Mouse (Mus musculus): ENCODE measurements at regions not wholly inside any gene's neighbourhood (a gene's known extent, or its start where the extent isn't known, plus 50 kb on each side); places are given as distances from the start of the nearest gene placed in this dataset.

DNA sequence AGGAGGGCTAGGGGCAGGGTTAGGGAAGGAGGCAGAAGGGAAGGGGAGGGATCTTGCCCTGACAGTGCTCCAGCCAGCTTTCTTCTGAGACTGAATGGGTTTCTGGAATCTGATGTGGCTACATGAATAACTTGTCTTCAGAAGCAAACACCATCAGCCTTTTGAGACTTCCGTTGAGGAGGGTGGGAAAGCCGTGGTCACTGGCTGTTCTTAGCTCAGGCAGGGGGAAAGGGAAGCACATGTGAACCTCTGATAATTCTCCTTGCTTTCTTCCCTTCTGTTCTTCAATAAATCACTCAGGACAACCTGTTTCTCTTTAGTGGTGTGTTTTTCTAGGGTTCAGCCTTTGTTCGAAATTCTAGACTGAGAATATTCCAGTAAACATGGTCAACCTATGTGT lies 148.9 kb downstream of the Bcl11a start:
- Histone ChIP-seq H3K9ac (replicated peaks; ENCODE audit: low read length) (no peak overlapping the region), H3K27me3 (ENCODE audit: insufficient read depth, low read length) (no peaks in the 10 kb centered on the region), H3K4me3 (ENCODE audit: low read length) (no peak overlapping the region), H3K4me2 (replicated peaks; ENCODE audit: low read depth, low read length) (no peak overlapping the region), H3K36me3 (ENCODE audit: insufficient read depth, low read length) (no peaks in the 10 kb centered on the region), H3K27ac (ENCODE audit: low read length) (no peak overlapping the region), H3K9me3 (ENCODE audit: low read length) (no peaks in the 10 kb centered on the region), H3K4me1 (ENCODE audit: insufficient read depth, low read length) (no peaks in the 10 kb centered on the region)
- WGBS, result 39% methylated on average over 3 of the region's 3 CpGs
- ATAC-seq (ENCODE audit: low FRiP score, low TSS enrichment), result no peak

DNA sequence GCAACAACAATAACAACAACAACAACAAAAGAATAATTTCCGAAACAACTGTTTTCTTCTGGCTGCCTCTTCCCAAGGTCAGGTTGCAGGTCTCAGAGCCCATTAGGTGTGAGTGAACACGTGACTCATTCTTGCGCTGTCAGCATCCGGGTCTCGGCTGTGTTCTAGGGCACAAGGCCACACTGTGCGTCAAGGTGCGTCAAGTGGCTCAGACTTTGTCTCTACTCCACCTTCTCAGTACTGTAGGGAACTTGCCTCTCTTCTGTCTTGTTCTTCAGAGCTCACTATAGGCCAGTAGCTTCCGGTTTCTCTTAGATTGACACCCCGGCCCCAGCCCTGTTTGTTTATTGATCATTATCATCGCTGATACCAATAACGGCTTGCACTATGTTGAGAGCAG lies 155.5 kb downstream of the Bcl11a start:
- Histone ChIP-seq H3K36me3 (ENCODE audit: insufficient read depth, low read length) (no peaks in the 10 kb centered on the region), H3K4me3 (ENCODE audit: low read length) (no peak overlapping the region), H3K9me3 (ENCODE audit: low read length) (no peaks in the 10 kb centered on the region), H3K27ac (ENCODE audit: low read length) (no peak overlapping the region), H3K4me2 (replicated peaks; ENCODE audit: low read depth, low read length) (no peak overlapping the region), H3K27me3 (ENCODE audit: insufficient read depth, low read length) (no peaks in the 10 kb centered on the region), H3K4me1 (ENCODE audit: insufficient read depth, low read length) (no peaks in the 10 kb centered on the region), H3K9ac (replicated peaks; ENCODE audit: low read length) (no peak overlapping the region)
- no peak for ATAC-seq (ENCODE audit: low FRiP score, low TSS enrichment)
- 72% methylated on average over 11 of the region's 11 CpGs for WGBS

DNA sequence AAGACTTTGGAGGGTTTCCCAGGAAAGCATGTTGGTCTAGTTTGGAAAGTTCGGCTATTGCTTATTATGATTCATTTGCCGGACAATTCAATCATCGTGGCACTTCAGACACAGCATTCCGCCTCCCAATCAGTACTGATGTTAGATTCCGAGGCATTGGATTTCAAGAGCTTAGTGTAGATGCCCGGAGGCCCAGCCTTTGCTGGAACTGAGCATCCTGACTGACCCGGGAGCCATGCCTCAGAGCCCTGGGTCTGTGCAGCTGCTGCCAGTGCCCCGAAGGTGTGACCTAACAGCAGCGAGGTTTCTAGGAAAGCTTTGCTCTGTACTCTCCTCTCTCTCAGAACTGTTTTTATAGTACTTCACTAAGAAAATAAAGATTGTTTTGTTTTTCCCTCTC lies 156.0 kb downstream of the Bcl11a start:
- no peak for ATAC-seq (ENCODE audit: low FRiP score, low TSS enrichment)
- Histone ChIP-seq H3K36me3 (ENCODE audit: insufficient read depth, low read length) (no peaks in the 10 kb centered on the region), H3K9ac (replicated peaks; ENCODE audit: low read length) (no peak overlapping the region), H3K9me3 (ENCODE audit: low read length) (no peaks in the 10 kb centered on the region), H3K4me2 (replicated peaks; ENCODE audit: low read depth, low read length) (no peak overlapping the region), H3K4me3 (ENCODE audit: low read length) (no peak overlapping the region), H3K27ac (ENCODE audit: low read length) (no peak overlapping the region), H3K27me3 (ENCODE audit: insufficient read depth, low read length) (no peaks in the 10 kb centered on the region), H3K4me1 (ENCODE audit: insufficient read depth, low read length) (no peaks in the 10 kb centered on the region)
- 20% methylated on average over 9 of the region's 9 CpGs for WGBS

DNA sequence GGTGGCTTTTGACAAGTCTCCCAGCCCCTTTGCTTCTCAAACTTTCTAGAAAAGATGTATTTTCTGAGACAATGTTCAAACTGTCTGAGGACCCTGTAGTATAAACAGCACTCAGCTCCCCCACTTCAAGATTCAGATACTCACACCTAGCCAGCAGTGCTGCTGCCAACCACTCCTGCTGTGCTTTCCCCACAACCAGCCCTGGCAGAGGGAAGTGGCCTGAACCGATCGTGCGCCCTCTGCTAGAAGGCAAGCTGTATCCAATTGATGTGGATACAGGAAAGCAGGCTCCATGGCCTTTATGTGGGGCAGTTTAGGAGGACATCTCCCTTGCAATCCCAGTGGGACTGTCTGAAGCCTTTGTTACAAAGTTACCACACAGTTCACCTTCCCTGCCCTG lies 156.6 kb downstream of the Bcl11a start:
- H3K9ac ChIP-seq (replicated peaks; ENCODE audit: low read length), result no peak overlapping the region

DNA sequence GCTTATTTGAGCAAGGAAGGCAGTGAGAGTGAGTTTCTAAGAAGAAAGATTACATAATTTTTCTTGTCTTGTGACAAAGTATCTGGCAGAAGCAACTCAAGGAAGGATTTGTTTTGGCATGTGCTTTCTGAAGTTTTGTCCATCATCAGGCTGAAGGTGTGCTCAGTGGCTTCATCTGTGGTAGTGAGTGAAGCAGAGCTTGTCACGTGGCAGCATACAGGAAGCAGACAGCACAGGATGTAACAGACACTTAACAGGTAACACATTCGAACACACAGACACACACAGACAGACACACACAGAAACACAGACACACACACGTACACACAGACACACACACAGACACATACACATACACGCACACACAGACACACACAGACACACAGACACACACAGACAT lies 157.5 kb downstream of the Bcl11a start:
- Histone ChIP-seq H3K4me3 (ENCODE audit: low read length) (no peak overlapping the region), H3K27me3 (ENCODE audit: insufficient read depth, low read length) (no peaks in the 10 kb centered on the region), H3K9me3 (ENCODE audit: low read length) (no peaks in the 10 kb centered on the region), H3K9ac (replicated peaks; ENCODE audit: low read length) (no peak overlapping the region), H3K27ac (ENCODE audit: low read length) (no peak overlapping the region), H3K4me2 (replicated peaks; ENCODE audit: low read depth, low read length) (no peak overlapping the region), H3K36me3 (ENCODE audit: insufficient read depth, low read length) (no peaks in the 10 kb centered on the region), H3K4me1 (ENCODE audit: insufficient read depth, low read length) (no peaks in the 10 kb centered on the region)
- WGBS, result 75% methylated on average over 4 of the region's 4 CpGs
- ATAC-seq (ENCODE audit: low FRiP score, low TSS enrichment), result no peak

More for the DNA sequence above, 156.6 kb downstream of the Bcl11a start:
- Histone ChIP-seq H3K4me3 (ENCODE audit: low read length) (no peak overlapping the region), H3K27ac (ENCODE audit: low read length) (no peak overlapping the region), H3K27me3 (ENCODE audit: insufficient read depth, low read length) (no peaks in the 10 kb centered on the region), H3K9me3 (ENCODE audit: low read length) (no peaks in the 10 kb centered on the region), H3K36me3 (ENCODE audit: insufficient read depth, low read length) (no peaks in the 10 kb centered on the region), H3K4me1 (ENCODE audit: insufficient read depth, low read length) (no peaks in the 10 kb centered on the region), H3K4me2 (replicated peaks; ENCODE audit: low read depth, low read length) (no peak overlapping the region)
- WGBS, result 69% methylated on average over 3 of the region's 3 CpGs
- no peak for ATAC-seq (ENCODE audit: low FRiP score, low TSS enrichment)

DNA sequence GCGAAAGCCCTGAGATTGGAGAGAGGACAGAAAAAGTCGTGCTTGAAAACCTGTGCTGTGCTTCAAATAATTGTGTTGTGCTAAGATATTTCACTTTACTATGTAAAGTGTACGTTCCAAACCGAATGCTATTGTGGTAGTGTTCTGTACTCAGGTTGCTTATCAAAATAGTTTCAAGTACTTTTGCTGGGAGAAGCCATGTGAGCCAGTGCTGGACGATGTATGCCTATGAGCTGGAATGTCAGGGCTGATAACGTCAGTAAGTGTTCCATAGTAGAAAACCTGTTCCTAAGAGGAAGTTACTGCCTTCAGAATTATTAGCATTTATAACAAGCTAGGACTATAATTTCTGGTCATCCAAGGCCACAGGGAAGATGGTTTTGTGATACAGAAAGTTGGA lies 161.8 kb downstream of the Bcl11a start:
- no peak for ATAC-seq (ENCODE audit: low FRiP score, low TSS enrichment)
- Histone ChIP-seq H3K9ac (replicated peaks; ENCODE audit: low read length) (no peak overlapping the region), H3K27ac (ENCODE audit: low read length) (no peak overlapping the region), H3K36me3 (ENCODE audit: insufficient read depth, low read length) (no peaks in the 10 kb centered on the region), H3K4me3 (ENCODE audit: low read length) (no peak overlapping the region), H3K4me2 (replicated peaks; ENCODE audit: low read depth, low read length) (no peak overlapping the region), H3K4me1 (ENCODE audit: insufficient read depth, low read length) (no peaks in the 10 kb centered on the region), H3K9me3 (ENCODE audit: low read length) (no peaks in the 10 kb centered on the region), H3K27me3 (ENCODE audit: insufficient read depth, low read length) (peaks cover 4% of the 10 kb centered on the region; the same call in 1 of the 2 replicates)
- WGBS, result 76% methylated on average over 6 of the region's 6 CpGs

DNA sequence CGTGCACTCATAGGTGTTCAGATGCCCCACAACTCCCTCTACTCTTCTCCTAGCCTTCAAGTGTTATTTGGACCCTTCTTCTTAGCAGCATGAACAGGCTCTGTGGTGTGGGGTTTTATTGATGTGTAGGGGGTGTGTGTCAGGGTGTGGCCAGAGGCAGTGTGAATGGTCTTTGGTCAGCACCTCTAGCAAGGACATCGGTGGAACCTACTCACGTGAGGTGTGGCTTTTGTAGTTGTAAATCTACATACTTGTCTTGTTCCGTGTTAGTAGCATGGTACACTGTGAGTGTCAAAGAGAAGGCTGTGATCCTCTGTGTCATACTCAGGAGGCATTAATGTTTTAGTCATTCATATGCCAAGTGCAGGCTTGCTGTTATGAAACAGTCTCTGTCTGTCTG lies 164.2 kb downstream of the Bcl11a start:
- H3K27ac ChIP-seq (ENCODE audit: low read length), result no peak overlapping the region
- no peak overlapping the region for H3K4me2 ChIP-seq (replicated peaks; ENCODE audit: low read depth, low read length)
- H3K4me3 ChIP-seq (ENCODE audit: low read length), result no peak overlapping the region
- peaks cover 4% of the 10 kb centered on the region; the same call in 1 of the 2 replicates for H3K27me3 ChIP-seq (ENCODE audit: insufficient read depth, low read length)
- H3K4me1 ChIP-seq (ENCODE audit: insufficient read depth, low read length), result no peaks in the 10 kb centered on the region
- ATAC-seq (ENCODE audit: low FRiP score, low TSS enrichment), result no peak
- no peaks in the 10 kb centered on the region for H3K36me3 ChIP-seq (ENCODE audit: insufficient read depth, low read length)
- H3K9ac ChIP-seq (replicated peaks; ENCODE audit: low read length), result no peak overlapping the region
- 51% methylated on average over 4 of the region's 4 CpGs for WGBS
- no peaks in the 10 kb centered on the region; the same call in 1 of the 2 replicates for H3K9me3 ChIP-seq (ENCODE audit: low read length)

DNA sequence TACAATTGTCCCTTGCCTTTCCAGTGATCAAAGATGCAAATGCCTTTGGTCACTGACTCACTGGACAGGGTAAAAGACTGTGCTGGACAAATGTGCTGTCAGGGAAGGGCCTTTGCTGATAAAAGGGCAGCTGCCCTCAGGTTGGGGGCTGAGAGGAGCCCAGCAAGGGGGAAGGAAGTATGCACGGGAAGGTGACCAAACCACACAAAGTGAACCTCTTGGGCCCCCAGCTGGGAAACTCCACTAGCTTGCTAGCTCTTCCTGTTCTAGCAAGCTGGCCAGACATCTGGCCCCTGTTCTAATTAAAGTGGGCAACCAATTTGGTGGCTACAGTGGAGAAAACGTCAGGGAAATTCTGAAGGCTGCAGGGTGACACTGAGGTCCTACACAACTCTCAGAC lies 165.0 kb downstream of the Bcl11a start:
- Histone ChIP-seq H3K9me3 (ENCODE audit: low read length) (no peaks in the 10 kb centered on the region; the same call in 1 of the 2 replicates), H3K36me3 (ENCODE audit: insufficient read depth, low read length) (no peaks in the 10 kb centered on the region), H3K9ac (replicated peaks; ENCODE audit: low read length) (no peak overlapping the region), H3K4me1 (ENCODE audit: insufficient read depth, low read length) (no peaks in the 10 kb centered on the region), H3K27ac (ENCODE audit: low read length) (no peak overlapping the region), H3K4me3 (ENCODE audit: low read length) (no peak overlapping the region), H3K4me2 (replicated peaks; ENCODE audit: low read depth, low read length) (no peak overlapping the region), H3K27me3 (ENCODE audit: insufficient read depth, low read length) (peaks cover 4% of the 10 kb centered on the region; the same call in 1 of the 2 replicates)
- ATAC-seq (ENCODE audit: low FRiP score, low TSS enrichment), result no peak
- 13% methylated on average over 2 of the region's 2 CpGs for WGBS

DNA sequence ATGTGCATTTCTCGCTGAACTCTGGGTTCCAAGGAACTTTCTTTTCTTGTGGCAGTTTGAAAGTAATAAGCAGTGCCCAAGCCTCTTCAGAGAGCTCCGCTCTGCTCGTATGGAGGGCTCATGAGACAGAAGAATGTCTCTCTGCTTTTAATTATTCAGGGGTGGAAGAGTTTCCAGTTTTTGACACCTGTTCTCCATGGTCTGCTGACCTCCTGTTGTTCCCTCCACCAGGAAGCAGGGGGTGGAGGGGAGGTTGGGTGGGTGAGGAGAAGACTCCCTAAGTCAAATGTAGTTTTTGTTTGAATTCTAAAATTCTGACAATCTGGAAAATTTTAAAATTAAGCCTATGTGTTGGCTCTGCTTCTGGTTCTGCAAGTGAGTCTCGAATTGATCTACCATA lies 167.5 kb downstream of the Bcl11a start:
- ATAC-seq (ENCODE audit: low FRiP score, low TSS enrichment), result no peak

DNA sequence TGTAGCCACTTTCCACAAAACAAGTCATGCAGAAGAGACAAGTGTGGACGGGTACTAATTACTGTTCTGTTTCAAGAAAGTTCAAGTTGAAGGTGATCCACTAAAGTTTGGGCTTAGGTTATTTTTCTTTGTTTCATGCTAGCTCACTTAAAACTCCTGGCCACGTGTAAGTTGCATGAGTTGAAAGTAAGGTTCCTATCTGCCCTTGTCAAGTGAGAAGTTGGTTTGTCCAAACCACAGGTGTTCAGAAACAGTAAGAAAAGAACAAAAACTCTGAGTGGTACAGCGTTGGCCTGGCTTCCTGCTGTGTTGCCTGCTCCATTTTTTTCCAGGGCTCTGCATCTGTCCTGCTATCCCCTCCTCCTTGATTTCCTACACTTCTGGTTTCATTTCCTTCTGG lies 168.5 kb downstream of the Bcl11a start:
- 71% methylated on average over 3 of the region's 3 CpGs for WGBS

More for the DNA sequence above, 167.5 kb downstream of the Bcl11a start:
- Histone ChIP-seq H3K4me3 (ENCODE audit: low read length) (no peak overlapping the region), H3K36me3 (ENCODE audit: insufficient read depth, low read length) (no peaks in the 10 kb centered on the region), H3K27me3 (ENCODE audit: insufficient read depth, low read length) (peaks cover 4% of the 10 kb centered on the region; the same call in 1 of the 2 replicates), H3K4me2 (replicated peaks; ENCODE audit: low read depth, low read length) (no peak overlapping the region), H3K9ac (replicated peaks; ENCODE audit: low read length) (no peak overlapping the region), H3K27ac (ENCODE audit: low read length) (no peak overlapping the region), H3K9me3 (ENCODE audit: low read length) (no peaks in the 10 kb centered on the region; the same call in 1 of the 2 replicates), H3K4me1 (ENCODE audit: insufficient read depth, low read length) (no peaks in the 10 kb centered on the region)
- 76% methylated on average over 4 of the region's 4 CpGs for WGBS

More for the DNA sequence above, 168.5 kb downstream of the Bcl11a start:
- Histone ChIP-seq H3K27me3 (ENCODE audit: insufficient read depth, low read length) (peaks cover 4% of the 10 kb centered on the region; the same call in 1 of the 2 replicates), H3K4me3 (ENCODE audit: low read length) (no peak overlapping the region), H3K27ac (ENCODE audit: low read length) (no peak overlapping the region), H3K9me3 (ENCODE audit: low read length) (no peaks in the 10 kb centered on the region; the same call in 1 of the 2 replicates), H3K36me3 (ENCODE audit: insufficient read depth, low read length) (no peaks in the 10 kb centered on the region), H3K4me2 (replicated peaks; ENCODE audit: low read depth, low read length) (no peak overlapping the region), H3K9ac (replicated peaks; ENCODE audit: low read length) (no peak overlapping the region), H3K4me1 (ENCODE audit: insufficient read depth, low read length) (no peaks in the 10 kb centered on the region)
- no peak for ATAC-seq (ENCODE audit: low FRiP score, low TSS enrichment)

All from kidney, embryonic 16.5 days (tissue).